Mouse (Mus musculus): ENCODE measurements around the gene Mcat.

The Mcat gene

DNA sequence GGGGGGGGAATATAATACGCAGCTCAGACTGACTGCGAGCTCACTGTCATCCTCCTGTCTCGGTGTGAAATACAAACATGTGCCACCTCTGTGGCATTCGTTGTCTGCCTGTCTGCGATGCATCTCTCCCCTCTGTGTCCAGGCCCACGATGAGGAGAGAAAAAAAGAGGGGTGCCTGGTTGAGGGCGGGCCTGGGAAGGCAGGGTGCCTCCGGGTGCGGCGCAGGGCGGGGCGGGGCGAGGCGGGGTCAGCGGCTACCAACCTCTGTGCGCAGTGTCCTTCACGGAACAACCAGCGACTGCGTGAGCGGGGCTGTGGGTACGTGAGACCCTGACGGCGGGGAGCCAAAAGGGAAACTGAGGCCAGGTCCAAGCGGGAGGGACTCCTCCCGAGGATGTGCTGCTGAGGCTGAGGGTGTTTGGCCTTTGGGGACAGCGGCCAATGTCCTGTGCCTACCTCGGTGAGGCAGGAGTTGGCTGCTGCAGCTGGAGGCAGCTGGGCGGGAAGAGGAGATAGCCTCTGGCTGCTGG, at the start of gene Mcat, which contains the start of gene Tspo:
TSS of gene Mcat (minus strand) at position 461 of the 530 bp plus-strand sequence.
TSS of gene Tspo (plus strand) at position 266 of the 530 bp plus-strand sequence.
- DNase-seq, result peak; percentile 54

DNA sequence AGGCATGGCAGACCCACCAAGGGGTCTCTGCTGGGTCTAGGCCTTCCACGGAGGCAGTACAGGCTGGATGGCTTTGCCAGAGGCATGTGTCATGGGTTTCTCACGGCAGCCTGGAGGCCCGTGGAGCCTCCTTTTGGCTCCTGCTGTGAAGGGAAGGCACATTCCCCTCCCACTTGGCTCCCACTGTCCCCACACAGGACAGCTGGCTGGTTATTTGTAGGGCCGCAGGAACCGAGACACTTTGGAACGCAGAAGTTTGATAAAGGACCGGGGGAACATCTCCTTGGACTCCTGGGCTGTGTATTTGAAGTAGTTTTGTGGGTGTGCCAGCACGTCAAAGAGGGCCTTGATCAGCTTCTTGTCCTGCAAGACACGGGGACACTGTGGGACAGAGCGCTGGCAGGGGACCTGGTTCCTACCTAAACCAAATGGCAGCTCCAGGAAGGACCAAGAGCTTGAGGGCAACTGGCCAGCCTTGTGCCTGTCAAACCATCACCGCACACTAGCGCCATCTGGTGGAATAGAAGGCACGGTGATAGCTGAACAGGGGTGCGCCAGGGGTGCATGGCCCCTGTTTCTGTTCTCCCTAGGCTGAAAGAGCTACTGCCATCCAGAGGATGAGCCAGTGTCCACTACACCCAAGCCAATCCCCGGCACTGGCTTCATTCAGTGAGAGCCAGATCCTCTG, 43.7 kb upstream of the Mcat start:
- peak; percentile 79 for DNase-seq

DNA sequence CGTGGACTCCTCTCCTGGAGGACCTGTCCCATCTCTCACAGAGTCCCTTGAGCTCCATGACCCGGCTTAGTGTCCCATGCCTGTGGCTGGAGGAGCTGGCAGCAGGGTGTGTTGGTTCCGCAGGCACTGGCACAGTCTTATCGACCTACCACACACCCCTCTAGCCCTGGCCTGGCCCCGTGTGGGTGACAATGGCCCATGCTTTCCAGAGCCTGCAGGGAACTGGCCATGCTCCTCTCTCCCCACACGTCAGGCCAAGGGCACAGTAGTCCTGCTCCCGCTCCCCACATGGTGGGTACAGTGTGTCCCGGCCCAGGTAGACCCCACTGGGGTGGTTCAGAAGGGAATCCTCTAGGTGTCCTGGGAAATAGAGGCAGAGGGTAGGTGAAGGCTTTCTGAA, 43.1 kb upstream of the Mcat start:
- DNase-seq, result no peak

GRCm38 (mm10) chr15:83606216-83606615, 42.6 kb upstream of the Mcat start:
- DNase-seq, result no peak

DNA sequence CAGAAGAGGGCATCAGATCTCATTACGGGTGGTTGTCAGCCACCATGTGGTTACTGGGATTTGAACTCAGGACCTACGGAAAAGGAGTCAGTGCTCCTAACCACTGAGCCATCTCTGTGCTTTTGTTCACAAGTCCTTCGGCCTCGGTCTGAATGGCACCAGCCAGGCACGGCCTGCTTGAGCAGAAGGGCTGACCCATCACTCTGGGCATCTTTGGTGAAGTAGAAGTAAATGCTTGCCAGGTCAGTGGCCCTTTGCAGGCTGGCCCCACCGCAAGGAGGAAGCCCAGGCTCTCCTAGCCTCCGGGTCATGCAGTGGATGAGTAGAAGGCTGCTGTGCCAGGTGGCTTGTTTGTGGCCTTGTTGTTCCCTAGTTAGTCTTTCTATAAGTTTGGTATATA, 39.8 kb upstream of the Mcat start:
- DNase-seq, result no peak

DNA sequence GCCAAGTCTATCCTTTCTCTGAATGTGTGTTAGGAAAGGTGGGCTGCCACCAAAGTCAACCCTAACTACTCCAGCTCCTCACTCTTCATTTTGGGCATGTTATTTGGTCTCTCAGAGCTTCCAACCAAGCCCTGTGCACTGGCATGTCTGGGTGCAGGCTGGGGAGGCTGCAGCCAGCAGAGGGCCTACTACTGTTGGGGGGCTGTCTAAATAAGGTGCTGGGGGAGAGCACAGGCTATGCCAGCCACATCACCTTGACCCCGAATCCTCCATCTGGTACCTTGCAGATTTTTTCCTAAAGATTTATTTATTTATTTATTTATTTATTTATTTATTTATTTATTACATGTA, 39.4 kb upstream of the Mcat start:
- DNase-seq, result no peak

GRCm38 (mm10) chr15:83602372-83603045, 38.9 kb upstream of the Mcat start:
- no peak for DNase-seq

DNA sequence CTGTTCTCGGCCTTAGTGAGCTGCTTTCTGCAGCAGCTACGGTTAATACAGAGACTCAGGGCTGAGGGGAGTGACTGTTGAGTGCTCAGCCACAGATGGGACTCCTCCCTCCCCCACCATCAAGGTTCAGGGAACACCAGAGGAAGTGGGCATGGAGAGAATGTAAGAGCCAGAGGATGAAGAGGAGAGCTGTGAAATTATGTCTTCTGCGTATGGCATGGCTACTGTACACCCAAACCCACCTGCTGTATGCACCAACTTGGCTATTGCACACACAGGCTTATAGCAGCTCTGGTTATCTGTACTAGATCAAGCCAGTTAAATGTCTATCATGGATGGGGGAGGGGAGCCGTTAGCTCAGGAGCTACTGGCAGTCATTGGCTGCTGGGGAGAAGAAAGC, 37.6 kb upstream of the Mcat start:
- no peak for DNase-seq

DNA sequence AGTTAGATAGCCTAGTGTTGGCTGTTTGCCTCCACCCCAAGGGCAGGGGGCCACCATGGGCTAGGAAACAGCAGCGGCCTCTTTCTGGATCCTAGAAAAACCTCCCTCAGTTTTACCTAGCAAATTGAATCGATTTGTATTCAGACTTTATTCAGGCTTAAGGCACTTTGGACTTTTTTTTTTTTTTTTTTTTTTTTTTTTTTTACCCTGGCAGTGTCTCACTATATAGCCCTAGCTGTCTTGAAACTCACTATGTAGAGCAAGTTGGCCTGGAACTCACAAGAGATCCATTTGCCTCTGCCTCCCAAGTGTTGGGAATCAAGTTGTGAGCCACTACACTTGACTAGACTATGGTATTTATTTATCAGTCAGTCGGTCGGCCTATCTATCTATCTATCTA, 33.2 kb upstream of the Mcat start:
- DNase-seq, result no peak

GRCm38 (mm10) chr15:83595364-83595711, 31.8 kb upstream of the Mcat start:
- no peak for DNase-seq

GRCm38 (mm10) chr15:83594513-83595363, 31.2 kb upstream of the Mcat start, which contains the start of gene Ttll12:
Ttll12 (minus strand) TSS chr15:83595157.
- peak; percentile 98 for DNase-seq

- DNase-seq, result peak; percentile 29
Observed at GRCm38 (mm10) chr15:83593702-83594512, 30.3 kb upstream of the Mcat start.

DNA sequence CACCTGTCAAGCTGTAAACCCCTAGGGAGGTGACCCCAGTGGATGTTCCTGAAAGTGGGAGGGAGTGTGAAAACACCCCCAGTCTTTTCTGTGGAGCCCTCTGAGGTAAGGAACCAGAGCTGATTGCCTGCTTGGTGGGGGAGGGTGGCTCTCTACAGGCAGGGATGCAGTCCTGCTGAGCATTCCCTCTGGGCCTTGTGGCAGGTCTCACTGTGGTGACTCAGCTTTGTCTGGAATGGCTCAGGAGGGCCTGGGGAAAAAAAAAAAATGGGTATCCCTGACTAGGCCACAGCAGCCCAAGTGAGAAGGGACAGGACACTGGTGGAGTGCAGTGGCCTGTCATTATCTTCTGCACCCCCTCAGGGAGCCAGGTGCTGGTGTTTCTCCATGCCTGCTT, 29.6 kb upstream of the Mcat start:
- no peak for DNase-seq

DNA sequence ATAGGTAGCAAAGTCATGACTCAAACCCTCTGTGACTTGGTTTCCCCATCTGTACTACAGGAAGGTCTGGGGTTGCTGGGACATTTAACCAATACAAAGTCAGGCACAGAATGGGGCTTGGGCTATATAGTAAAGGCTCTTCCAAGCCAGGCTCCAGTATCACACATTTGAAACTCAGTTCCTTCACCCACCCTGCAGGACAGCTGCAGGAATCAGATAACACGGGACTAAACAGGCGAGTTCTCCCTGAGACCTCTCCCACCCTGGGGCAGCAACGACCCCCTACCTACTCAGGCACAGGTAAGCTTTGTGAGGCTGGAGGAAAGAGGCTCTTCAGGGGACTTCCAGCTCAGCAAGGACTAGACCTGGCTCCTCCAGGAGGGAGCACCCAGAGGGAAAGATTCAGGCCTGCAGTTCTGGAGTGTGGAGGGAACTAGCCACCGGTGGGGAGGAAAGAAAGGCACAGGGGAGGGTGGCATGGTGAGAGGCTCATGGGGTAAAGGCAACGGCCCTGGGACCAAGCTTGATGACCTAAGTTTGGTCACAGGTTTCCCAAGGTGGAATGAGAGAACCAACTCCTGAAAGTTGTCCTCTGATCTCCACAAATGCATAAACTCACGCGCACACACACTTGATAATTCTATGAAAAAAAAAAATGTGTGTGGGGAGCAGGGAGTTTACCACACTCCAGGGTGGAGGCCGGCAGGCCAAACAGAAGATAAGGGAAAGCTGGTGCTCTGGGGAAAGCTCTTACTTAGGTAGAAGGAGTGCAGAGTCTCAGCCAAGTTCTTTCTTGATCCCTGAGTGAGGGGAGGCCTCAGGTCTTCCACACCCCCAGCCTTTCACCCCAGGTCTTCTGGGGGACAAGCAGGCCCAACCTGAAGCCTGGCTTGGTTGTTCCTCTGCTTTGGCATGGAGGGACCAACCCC, 28.9 kb upstream of the Mcat start:
- no peak for DNase-seq

- no peak for DNase-seq
Observed at GRCm38 (mm10) chr15:83591758-83592157, 28.2 kb upstream of the Mcat start.

GRCm38 (mm10) chr15:83590841-83591240, 27.3 kb upstream of the Mcat start:
- DNase-seq, result no peak

DNA sequence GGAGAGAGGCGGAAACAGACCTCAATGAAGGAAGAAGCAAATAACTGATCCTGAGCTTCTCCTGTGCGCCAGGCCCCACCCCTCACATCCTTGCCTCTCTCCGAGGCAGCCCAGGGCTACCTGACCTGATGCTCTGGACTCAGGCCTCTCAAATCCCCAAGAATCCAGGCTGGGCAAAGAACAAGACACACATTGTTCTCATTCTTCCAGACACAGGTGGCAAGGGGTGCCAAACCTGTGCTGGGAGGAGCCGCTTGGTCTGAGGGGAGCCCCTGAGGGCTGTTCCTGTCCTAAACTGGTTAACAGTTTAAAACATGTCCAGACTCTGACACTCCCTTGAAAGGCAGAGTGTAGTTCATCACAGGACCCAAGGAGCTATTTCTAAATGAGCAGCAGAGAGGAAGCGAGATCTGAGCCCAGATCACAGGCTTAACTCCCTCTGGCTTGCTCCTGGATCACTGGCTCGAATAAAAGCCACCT, 21.2 kb upstream of the Mcat start:
- DNase-seq, result no peak

GRCm38 (mm10) chr15:83583419-83584156, 20.0 kb upstream of the Mcat start:
- peak; percentile 65 for DNase-seq

DNA sequence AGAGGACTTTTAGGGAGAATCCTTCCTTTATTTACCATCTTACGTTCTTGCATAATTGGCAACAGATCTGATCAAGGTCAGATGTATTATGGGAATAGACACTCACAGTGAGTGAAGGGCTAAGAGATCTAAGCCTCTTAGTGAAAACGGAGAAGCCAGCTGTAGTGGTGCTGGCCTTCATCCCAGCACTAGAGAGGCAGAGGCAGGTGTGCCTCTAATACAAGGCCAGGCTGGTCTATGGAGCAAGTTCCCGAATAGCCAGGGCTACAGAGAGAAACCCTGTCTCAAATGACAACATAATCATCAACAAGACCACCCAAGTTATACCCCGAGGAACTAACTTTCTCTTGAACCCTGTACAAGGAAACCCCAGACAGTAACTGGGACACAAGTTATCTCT, 19.3 kb upstream of the Mcat start:
- no peak for DNase-seq

GRCm38 (mm10) chr15:83576651-83577050, 13.1 kb upstream of the Mcat start:
- no peak for DNase-seq

DNA sequence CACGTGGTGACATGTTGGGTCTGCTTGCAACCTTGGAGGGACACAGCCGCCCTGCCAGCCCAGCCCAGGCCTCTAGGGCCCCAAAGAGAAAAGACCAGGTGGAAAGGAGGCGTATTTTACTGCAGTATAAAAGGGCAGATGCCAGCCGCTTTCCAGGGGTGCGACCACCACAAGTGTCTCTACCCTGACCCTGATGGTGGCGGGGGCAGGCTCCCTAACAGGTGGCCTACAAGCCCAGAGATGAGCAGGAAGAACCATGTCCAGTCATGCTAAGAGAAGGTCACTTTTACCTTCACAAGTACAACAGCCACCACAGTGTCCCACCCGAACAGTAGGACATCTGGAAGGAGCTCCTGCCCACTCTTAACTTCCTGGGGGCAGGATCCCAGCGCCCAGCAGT, 12.0 kb upstream of the Mcat start:
- no peak for DNase-seq

All from retina, postnatal 1 day (tissue).